Comparison of ENCODE assay signal across 7 mouse cellular contexts in the genomic region with DNA sequence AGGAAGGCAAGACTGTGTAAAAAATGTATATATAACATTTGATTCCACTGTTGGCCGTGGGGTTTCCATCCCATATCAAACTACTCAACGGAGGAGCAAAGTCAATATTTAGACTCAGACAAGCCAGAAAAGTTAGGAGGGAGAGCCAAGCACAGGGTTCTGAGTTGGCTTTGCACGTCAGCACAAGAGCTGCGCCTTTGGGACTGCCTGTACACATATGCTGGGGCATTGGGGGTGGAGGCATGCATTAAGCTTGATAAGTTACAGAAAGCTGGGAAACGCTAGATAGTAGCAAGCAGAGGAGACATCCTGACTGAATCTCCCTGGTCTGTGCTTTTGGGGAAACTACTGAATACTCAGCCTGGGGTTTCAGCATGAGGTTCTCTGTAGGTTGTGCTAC. TPM values are rescaled to one million over a fixed set of nuclear protein-coding genes. Genes with fewer than 3 reads are reported as not detected.
DNase-seq lines count a peak whose midpoint lies in the region; ATAC-seq and TF ChIP-seq lines count a peak whose summit lies in the region.

No protein-coding gene starts in this region.

- H3K27ac ChIP-seq in ES-E14 (ENCODE audit: insufficient read depth, low read depth, low read length, poor library complexity, severe bottlenecking): no peak overlapping the region
- H3K27ac ChIP-seq in cortical plate, adult 2 months (ENCODE audit: insufficient read depth, low read length): no peak overlapping the region
- H3K27ac ChIP-seq in hindbrain, embryonic 11.5 days (ENCODE audit: low read depth, low read length): no peak overlapping the region
- peak overlapping the region; percentile 100 for H3K27ac ChIP-seq in lung, embryonic 14.5 days (ENCODE audit: low read depth)
- H3K27ac ChIP-seq in stomach, postnatal 0 days (replicated peaks): peak overlapping the region; percentile 99

- H3K9me3 ChIP-seq in ES-E14 (ENCODE audit: control insufficient read depth, insufficient read depth, low read depth, low read length): no peaks in the 10 kb centered on the region
- no peaks in the 10 kb centered on the region for H3K9me3 ChIP-seq in hindbrain, embryonic 11.5 days (ENCODE audit: control insufficient read depth, low read length)
- no peaks in the 10 kb centered on the region for H3K9me3 ChIP-seq in lung, embryonic 14.5 days (ENCODE audit: low read depth, low read length)
- no peaks in the 10 kb centered on the region for H3K9me3 ChIP-seq in stomach, postnatal 0 days (ENCODE audit: control insufficient read depth, low read length)

- no peak for TF ChIP-seq POLR2A in cortical plate, adult 2 months (IDR thresholded peaks at IDR 0.05; ENCODE audit: extremely low read depth, insufficient read depth, low read length)

- no peaks in the 10 kb centered on the region for H3K27me3 ChIP-seq in hindbrain, embryonic 11.5 days (ENCODE audit: control insufficient read depth, insufficient read depth, low read length)
- H3K27me3 ChIP-seq in lung, embryonic 14.5 days (ENCODE audit: insufficient read depth, low read length): no peaks in the 10 kb centered on the region
- no peaks in the 10 kb centered on the region for H3K27me3 ChIP-seq in stomach, postnatal 0 days (ENCODE audit: control insufficient read depth, insufficient read depth, low read length)

- TF ChIP-seq CTCF in cortical plate, adult 2 months (IDR thresholded peaks at IDR 0.05; ENCODE audit: extremely low read depth, insufficient read depth, low read length): no peak
- TF ChIP-seq CTCF in lung, embryonic 14.5 days (IDR thresholded peaks at IDR 0.05; ENCODE audit: low read depth): no peak
- TF ChIP-seq CTCF in stomach, postnatal 0 days (IDR thresholded peaks at IDR 0.05; ENCODE audit: low read depth): no peak

- no peak overlapping the region for H3K9ac ChIP-seq in ES-E14 (ENCODE audit: insufficient read depth, low read depth, low read length, poor library complexity, severe bottlenecking)
- peak overlapping the region; percentile 76 for H3K9ac ChIP-seq in hindbrain, embryonic 11.5 days (ENCODE audit: low read depth, low read length)
- peak overlapping the region; percentile 73 for H3K9ac ChIP-seq in lung, embryonic 14.5 days
- H3K9ac ChIP-seq in stomach, postnatal 0 days (ENCODE audit: low read length): peak overlapping the region; percentile 92

- in situ Hi-C loops in ES-E14 (cut with MboI; ENCODE audit: low sequenced_read_pairs in 2 of 2, unreplicated experiment in 2 of 2): no loop called here

- H3K4me2 ChIP-seq in hindbrain, embryonic 11.5 days (replicated peaks; ENCODE audit: low read depth, low read length): peak overlapping the region; percentile 80
- peak overlapping the region; percentile 90 for H3K4me2 ChIP-seq in lung, embryonic 14.5 days
- H3K4me2 ChIP-seq in stomach, postnatal 0 days (replicated peaks; ENCODE audit: low read depth): peak overlapping the region; percentile 96

- no peak for ATAC-seq in hindbrain, embryonic 11.5 days (ENCODE audit: low FRiP score)
- no peak for ATAC-seq in lung, embryonic 14.5 days (ENCODE audit: insufficient read depth)
- no peak for ATAC-seq in stomach, postnatal 0 days (ENCODE audit: low FRiP score, low TSS enrichment)

- peak overlapping the region; percentile 56 to 73; a peak in 3 of 4 replicates for H3K4me3 ChIP-seq in ES-E14 (ENCODE audit: insufficient read depth in 1 of 2, low read depth in 1 of 2, low read length in 2 of 2, poor library complexity in 1 of 2, severe bottlenecking in 1 of 2)
- peak overlapping the region; percentile 98 for H3K4me3 ChIP-seq in cortical plate, adult 2 months (ENCODE audit: insufficient read depth, low read length)
- peak overlapping the region; percentile 78 for H3K4me3 ChIP-seq in hindbrain, embryonic 11.5 days (ENCODE audit: low read depth, low read length)
- H3K4me3 ChIP-seq in lung, embryonic 14.5 days (ENCODE audit: low read depth, low read length): peak overlapping the region; percentile 61
- peak overlapping the region; percentile 79 for H3K4me3 ChIP-seq in stomach, postnatal 0 days (ENCODE audit: low read depth, low read length)

- H3K4me1 ChIP-seq in ES-E14 (ENCODE audit: control insufficient read depth in 2 of 2, insufficient read depth in 2 of 2, low read length in 2 of 2, poor library complexity in 1 of 2): peaks cover 0 to 2% of the 10 kb centered on the region in 2 experiments; a peak in 1 of 4 replicates
- H3K4me1 ChIP-seq in cortical plate, adult 2 months (ENCODE audit: control insufficient read depth, insufficient read depth, low read length): peaks cover 2% of the 10 kb centered on the region; the same call in 1 of the 2 replicates
- H3K4me1 ChIP-seq in hindbrain, embryonic 11.5 days (replicated peaks; ENCODE audit: control insufficient read depth, insufficient read depth, low read length): no peaks in the 10 kb centered on the region
- H3K4me1 ChIP-seq in lung, embryonic 14.5 days (ENCODE audit: insufficient read depth): no peaks in the 10 kb centered on the region; the same call in 1 of the 2 replicates
- 0 out of 2 replicates have a peak, but pooled peaks cover 3% of the 10 kb centered on the region for H3K4me1 ChIP-seq in stomach, postnatal 0 days (replicated peaks; ENCODE audit: control insufficient read depth, insufficient read depth)

- H3K36me3 ChIP-seq in ES-E14 (ENCODE audit: control insufficient read depth, insufficient read depth, low read length, poor library complexity, severe bottlenecking): no peaks in the 10 kb centered on the region
- no peaks in the 10 kb centered on the region for H3K36me3 ChIP-seq in hindbrain, embryonic 11.5 days (ENCODE audit: control insufficient read depth, insufficient read depth, low read length)
- peaks cover 27% of the 10 kb centered on the region for H3K36me3 ChIP-seq in lung, embryonic 14.5 days (ENCODE audit: insufficient read depth)
- peaks cover 5% of the 10 kb centered on the region; the same call in 1 of the 2 replicates for H3K36me3 ChIP-seq in stomach, postnatal 0 days (ENCODE audit: control insufficient read depth, insufficient read depth, low read length)

- WGBS in hindbrain, embryonic 11.5 days: 32% methylated on average over 5 of the region's 5 CpGs
- 12% methylated on average over 5 of the region's 5 CpGs for WGBS in lung, embryonic 14.5 days
- 5% methylated on average over 5 of the region's 5 CpGs for WGBS in stomach, postnatal 0 days

- TF ChIP-seq EP300 in stomach, postnatal 0 days (optimal IDR thresholded peaks at IDR 0.05): no peak

- DNase-seq in ES-E14 (ENCODE audit: low read depth, low spot score): no peak
- peak; percentile 29 for DNase-seq in hindbrain, embryonic 11.5 days (ENCODE audit: low spot score)
- peak; percentile 39 for DNase-seq in lung, embryonic 14.5 days
- peak; percentile 37 for DNase-seq in stomach, postnatal 0 days (ENCODE audit: low spot score)
- DNase-seq in adrenal gland, postnatal 14 days: no peak
- DNase-seq in thymus, postnatal 10 days (ENCODE audit: low spot score in 2 of 2): no peak

TF ChIP-seq in ES-E14, 5 proteins besides CTCF, POLR2A, EP300 and RAD21:
- no peak for TF ChIP-seq ZC3H11A (IDR thresholded peaks at IDR 0.05; ENCODE audit: borderline replicate concordance, low read depth, low read length)
- TF ChIP-seq HCFC1 (IDR thresholded peaks at IDR 0.05; ENCODE audit: borderline replicate concordance, insufficient read depth, low read length): no peak
- TF ChIP-seq CHD2 (IDR thresholded peaks at IDR 0.05; ENCODE audit: low read depth, low read length): no peak
- no peak for TF ChIP-seq ZNF384 (IDR thresholded peaks at IDR 0.05; ENCODE audit: low read depth, low read length)
- no peak for TF ChIP-seq MAFK (IDR thresholded peaks at IDR 0.05; ENCODE audit: insufficient read depth, low read depth, low read length)

RNA-seq across cellular contexts. Expression of gene A930033H14Rik, which starts 1.1 kb away (rescaled TPM):
- 0.45 TPM in 1 of 2 replicates, not detected in the other for total RNA-seq in ES-E14 (2012; rRNA removed)
- 1.9 and 2.1 TPM in 2 replicates for polyA plus RNA-seq in cortical plate, adult 2 months (2012; rRNA removed)
- 1.1 and 1.3 TPM in 2 replicates for polyA plus RNA-seq in hindbrain, embryonic 11.5 days (2014; fragmentation: Nextera tagmentation; extraction: Ambion mirVana)
- 1.8 and 1.9 TPM in 2 replicates for polyA plus RNA-seq in lung, embryonic 14.5 days (2014; fragmentation: Nextera tagmentation; extraction: Ambion mirVana)
- 1.2 and 1.5 TPM in 2 replicates for polyA plus RNA-seq in stomach, postnatal 0 days (2015; fragmentation: Nextera tagmentation; extraction: Ambion mirVana)
- total RNA-seq in adrenal gland, postnatal 14 days (2021): 2.4 and 3.7 TPM in 2 replicates

Comparison
In these comparisons a context has a peak if more than half of its experiments do, and no peak if none do; other contexts are left out.
1. DNase-seq: peak in hindbrain, embryonic 11.5 days (single experiment), lung, embryonic 14.5 days (single experiment) and stomach, postnatal 0 days (single experiment); none in ES-E14 (single experiment), adrenal gland, postnatal 14 days (single experiment) and thymus, postnatal 10 days (0 of 2).
2. H3K27ac ChIP-seq: peak in lung, embryonic 14.5 days (single experiment) and stomach, postnatal 0 days (single experiment); none in ES-E14 (single experiment), cortical plate, adult 2 months (single experiment) and hindbrain, embryonic 11.5 days (single experiment).
3. Peak in every context shown above with its lines, with median percentiles within 50 percentile points of each other: H3K4me3 ChIP-seq and H3K4me2 ChIP-seq.